Mouse (Mus musculus): Measurements from ENCODE around the gene Cdiptos. TPM values are rescaled to one million over a fixed set of nuclear protein-coding genes. Genes with fewer than 3 reads are reported as not detected.

Cdiptos gene
- 0.34 and 0.47 TPM in 2 replicates for polyA plus RNA-seq (2012; rRNA removed)

DNA sequence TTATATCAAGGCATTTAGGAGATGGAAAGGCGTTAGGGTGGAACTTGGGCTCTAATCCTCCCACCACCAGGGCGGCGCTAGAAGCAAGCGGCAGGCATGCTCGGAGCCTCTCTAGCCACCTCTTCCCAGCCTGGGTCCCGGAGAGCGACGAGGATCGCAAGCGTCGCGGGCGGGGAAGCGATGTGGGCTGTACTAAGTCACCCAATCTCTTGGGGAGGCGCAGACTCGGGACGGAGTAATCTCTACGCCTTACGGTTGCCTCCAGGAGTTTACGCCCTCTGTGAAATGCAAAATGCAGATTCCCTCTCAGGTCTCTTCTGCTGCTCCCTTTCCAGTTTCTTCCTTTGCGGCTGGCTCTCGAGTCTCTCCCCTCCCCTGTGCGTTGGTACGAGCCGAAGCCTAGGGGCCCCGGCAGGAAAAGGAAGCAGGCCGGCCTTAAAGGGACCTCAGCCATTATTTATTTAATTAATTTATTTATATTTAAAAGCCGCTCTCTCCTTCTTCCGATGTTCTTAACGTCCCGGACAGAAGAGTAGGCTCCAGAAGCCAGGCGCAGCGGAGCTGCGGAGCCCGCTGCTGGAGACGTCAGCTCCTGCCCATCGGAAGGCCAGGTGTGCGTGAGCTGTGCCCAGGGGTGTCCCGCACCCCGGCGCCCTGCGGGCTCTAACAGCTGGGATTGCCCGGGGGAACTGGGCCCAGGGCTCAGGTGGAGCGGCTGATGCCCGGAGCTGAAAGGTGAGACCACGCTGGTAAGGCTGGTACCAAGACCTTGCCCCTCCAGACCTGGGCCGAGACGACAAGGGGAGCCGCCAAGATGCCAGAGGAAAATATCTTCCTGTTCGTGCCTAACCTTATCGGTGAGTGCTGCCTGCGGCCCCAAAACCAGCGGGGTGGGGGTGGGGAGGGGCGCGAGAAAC is at the start of gene Cdiptos:
Gene Cdiptos (minus strand): TSS at position 149 of the 917 bp plus-strand sequence.

DNA sequence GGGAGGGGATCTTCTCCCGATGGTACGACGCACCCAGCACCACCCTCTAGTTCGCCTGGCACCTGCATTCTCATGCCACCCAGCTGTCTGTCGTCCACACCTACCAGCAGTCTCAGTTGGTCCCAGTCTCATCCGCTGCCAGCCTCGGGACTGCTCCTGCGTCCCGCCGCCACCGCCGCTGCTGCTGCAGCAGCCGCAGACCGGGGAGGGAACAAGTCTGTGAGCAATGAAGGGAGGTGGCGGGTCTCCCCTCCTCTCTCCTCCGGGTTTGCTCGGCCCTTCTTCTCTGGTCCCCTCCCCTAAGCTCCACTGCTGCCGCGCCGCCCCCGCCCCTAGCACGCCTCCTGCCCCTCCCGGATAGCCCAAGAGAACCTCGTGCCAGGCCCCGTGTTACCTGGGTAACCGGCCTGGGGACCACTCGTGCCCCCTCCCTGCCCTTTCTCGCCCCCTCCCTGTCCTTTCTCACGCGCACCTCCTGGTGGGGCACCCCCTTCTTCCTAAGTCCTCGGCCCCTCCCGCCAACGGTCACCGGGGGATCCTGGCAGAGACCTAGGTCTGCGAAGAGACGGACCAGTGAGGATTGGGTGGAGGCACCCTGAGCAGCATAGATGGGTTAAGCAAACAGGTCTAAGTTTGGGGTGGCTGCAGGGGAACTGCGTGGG is 45.1 kb upstream of the Cdiptos start, which contains the start of the genes Gm42742 and Prrt2:
Gene Gm42742 (minus strand): TSS at position 197 of the 662 bp plus-strand sequence.
Gene Prrt2 (minus strand): TSS at position 311 of the 662 bp plus-strand sequence.

DNA sequence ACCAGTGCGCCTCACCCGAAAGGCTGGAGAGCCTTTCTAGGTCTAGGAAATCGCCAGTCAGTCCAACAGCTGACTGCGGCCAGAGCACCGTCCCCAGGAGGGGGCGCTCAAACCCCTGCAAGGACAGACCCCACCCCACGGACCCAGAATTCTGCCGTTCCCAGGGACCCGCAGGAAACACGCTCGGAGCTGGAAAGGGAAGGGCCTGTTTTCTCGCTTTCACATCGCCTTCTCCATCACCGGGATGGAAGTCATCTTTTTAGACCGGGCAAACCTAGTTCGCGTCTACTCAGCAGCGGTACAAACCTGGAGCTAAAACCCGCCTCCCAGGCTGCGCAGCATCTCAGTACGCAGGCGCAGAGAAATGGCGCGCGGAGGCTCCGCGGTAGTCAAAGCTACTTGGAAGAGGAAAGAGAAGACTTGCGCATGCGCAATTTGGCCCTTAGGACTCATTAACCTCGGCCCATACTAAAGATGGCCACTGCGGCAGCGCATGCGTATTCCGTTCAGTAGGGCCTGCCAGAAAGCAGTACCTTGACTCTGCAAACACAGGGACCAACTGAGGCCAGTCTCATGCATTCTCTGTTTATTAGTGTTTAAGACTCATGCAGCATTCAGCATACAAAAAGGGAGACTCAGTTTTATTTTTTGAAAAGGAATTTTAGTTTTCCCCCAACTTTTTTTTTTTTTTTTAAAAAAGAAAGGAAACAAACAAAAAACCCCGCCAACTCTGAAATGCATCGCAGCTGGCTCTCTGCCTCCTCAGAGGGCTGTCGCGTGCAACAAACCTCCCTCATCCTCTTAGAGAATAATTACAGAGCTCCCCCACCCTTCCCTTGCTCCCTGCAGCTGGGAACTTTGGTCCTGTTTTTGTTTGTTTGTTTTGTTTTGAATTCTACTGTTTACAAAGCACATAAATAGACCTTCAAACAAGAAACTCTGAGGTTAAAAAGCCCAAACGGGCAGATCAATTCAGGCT is 41.4 kb upstream of the Cdiptos start, which contains the start of gene Pagr1a:
Gene Pagr1a (minus strand): TSS at position 382 of the 979 bp plus-strand sequence.

DNA sequence TGATC is 40.4 kb upstream of the Cdiptos start, which contains the start of gene Pagr1b:
Gene Pagr1b (minus strand): TSS at position 4 of the 5 bp plus-strand sequence.

DNA sequence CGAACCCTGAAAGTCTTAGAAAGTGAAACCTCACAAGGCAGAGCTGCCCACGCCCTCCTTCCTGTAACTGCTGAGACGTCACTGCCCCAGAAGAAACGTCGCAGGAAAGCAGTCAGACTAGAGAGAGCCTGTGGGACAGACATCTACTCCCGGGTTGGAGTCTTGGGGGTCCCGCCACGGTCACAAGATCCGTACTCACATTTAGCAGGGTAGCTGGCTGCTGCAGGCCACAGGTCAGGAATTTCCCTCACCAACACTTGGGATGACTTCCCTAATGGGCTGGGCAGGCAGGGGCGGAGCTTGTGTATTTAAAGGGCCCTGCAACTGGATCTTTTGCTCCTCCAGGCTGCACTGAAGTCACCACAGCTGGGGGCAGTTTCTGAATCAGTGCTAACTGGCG is 38.4 kb upstream of the Cdiptos start, which contains the start of gene Mvp:
Gene Mvp (minus strand): TSS at position 302 of the 400 bp plus-strand sequence.

DNA sequence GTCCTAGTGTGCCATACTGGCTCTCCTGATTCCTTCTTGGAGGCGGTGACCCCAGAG is 177 bp downstream of the Cdiptos start, which contains the start of gene Cdipt:
Gene Cdipt (plus strand): TSS at position 22 of the 57 bp plus-strand sequence.

DNA sequence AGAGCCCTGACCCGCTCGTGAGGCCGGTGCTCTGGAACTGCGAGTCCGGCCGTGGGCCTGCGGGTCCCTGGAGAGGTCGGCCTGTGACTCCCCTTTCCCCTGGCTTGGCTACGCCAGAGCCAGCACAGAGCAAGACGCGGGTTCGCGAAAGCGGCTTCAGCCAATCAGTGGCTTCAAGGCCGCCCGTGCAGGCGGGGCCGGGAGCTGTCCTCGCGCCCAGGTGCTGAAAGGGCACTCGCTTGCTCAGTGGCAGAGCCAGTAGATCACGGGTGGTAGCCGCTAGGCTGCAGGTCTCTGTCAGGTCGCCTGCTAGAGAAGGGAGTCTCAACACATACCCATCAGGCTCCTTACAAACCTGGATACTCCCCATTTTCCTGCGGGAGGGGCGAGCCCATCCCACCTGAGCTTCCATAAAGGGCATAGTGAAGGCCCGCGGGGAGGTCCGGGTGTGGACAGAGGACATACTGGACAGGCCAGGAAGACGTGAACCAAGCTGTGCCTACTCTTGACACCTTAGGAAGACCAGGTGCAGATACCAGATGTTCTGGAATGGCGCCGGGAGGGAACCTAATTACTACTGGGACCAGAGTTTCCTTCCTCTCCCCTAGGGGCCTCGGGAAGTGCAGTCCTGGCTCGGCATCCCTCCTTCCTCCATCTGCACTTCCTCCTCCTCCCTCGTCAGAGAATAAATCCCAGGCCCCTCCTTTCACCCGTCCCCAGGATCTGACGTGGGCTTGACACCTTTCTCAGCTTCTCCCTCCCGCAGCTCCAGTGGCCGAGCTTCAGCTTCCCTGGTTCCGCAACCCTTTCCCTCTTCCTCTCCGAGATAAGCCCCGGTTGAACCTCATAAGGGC is 25.9 kb downstream of the Cdiptos start, which contains the start of gene Sez6l2:
Gene Sez6l2 (plus strand): TSS at position 771 of the 854 bp plus-strand sequence.

DNA sequence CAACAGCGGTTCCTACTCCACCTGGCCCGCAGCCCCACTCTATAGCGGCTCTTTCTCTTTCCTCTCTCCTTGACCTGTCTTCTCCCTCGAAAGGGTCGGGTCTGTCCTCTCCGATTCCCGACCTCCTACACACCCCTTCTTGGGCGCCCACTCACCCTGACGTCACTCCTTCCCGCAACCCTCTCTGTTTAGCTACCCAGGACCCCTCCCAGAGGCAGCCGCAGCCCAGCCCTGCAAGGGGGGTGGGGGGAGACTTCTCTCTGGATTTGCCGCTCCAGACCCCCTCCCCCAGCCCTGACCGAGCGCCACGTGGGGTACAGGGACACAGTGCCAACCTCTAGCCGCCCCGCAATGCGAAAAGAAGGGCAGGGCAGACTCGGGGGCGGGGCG is 26.5 kb downstream of the Cdiptos start, which contains the start of gene Asphd1:
Gene Asphd1 (minus strand): TSS at position 180 of the 390 bp plus-strand sequence.

DNA sequence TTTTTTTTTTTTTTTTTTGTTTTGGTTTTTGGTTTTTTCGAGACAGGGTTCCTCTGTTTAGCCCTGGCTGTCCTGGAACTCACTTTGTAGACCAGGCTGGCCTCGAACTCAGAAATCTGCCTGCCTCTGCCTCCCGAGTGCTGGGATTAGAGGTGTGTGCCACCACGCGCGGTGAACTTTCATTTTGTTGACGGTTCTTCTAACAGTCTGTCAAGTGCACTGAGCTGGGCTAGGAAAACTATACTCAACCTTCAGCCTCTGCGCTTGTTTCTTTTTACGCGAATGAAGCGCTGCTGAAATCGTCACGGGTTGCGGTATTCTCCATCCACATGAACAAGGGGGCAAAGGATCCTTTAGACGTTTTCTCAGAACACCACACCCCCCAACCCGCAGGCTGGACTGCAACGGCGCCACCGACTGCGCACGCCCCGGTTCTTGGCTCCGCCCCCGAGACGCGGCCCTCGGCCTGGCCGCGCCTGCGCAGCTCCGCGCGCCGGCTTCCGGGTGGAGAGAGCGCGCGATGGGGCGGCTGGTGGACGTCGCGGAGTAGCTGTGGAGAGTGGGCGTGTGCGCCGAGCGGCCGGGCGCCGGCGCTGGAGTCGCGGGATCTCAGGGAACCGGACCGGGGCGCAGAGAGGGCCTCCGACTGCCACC is 47.4 kb downstream of the Cdiptos start, which contains the start of gene Kctd13:
Gene Kctd13 (plus strand): TSS at position 496 of the 654 bp plus-strand sequence.

DNA sequence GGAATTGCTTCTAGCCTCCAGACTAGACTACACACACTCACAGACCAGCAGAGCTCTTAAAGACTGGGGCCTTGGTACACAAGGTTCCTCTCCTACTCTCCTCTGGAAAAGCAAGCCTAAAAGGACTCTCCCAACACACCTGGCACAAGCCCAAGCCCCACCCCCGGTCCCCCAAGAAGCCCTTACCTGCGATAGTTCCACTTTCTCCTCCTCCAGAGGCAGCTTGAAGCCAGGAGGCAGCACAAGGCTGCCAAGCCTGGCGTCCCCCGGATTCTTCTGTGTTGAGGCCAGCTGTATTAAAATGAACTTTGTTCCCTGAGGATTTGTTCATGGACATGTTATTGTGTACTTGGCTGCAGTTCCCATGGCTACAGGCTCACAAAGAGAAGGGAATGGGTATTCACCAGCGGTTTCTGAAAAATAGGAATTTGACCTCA is 53.3 kb downstream of the Cdiptos start, which contains the start of gene Tmem219:
Gene Tmem219 (minus strand): TSS at position 294 of the 437 bp plus-strand sequence.

Other genes with a start within 250 kb of the Cdiptos start
- gene Mapk3, start 216.5 kb downstream of the Cdiptos start, polyA plus RNA-seq (2012; rRNA removed) = 44.6 and 47.3 TPM in 2 replicates
- 3.1 and 4.0 TPM in 2 replicates for gene Gdpd3, start 209.8 kb downstream of the Cdiptos start, polyA plus RNA-seq (2012; rRNA removed)
- 84.2 and 96.1 TPM in 2 replicates for gene Ypel3, start 199.1 kb downstream of the Cdiptos start, polyA plus RNA-seq (2012; rRNA removed)
- gene Tbx6, start 194.6 kb downstream of the Cdiptos start, polyA plus RNA-seq (2012; rRNA removed) = 1.6 TPM in 2 replicates
- gene Ppp4c, start 183.6 kb downstream of the Cdiptos start, polyA plus RNA-seq (2012; rRNA removed) = 70.6 and 72.5 TPM in 2 replicates
- 0.75 and 1.6 TPM in 2 replicates for gene Fam57b, start 178.4 kb downstream of the Cdiptos start, polyA plus RNA-seq (2012; rRNA removed)
- gene 4930451I11Rik, start 144.5 kb downstream of the Cdiptos start, polyA plus RNA-seq (2012; rRNA removed) = not detected in 2 replicates
- gene Doc2a, start 128.7 kb downstream of the Cdiptos start, polyA plus RNA-seq (2012; rRNA removed) = 0.04 TPM in 1 of 2 replicates, not detected in the other
- gene Hirip3, start 114.1 kb downstream of the Cdiptos start, polyA plus RNA-seq (2012; rRNA removed) = 17.7 and 24.2 TPM in 2 replicates
- gene Ino80e, start 113.7 kb downstream of the Cdiptos start, polyA plus RNA-seq (2012; rRNA removed) = 14.5 and 14.8 TPM in 2 replicates
- gene Taok2, start 91.4 kb downstream of the Cdiptos start, polyA plus RNA-seq (2012; rRNA removed) = 18.4 and 21.2 TPM in 2 replicates
- gene Tmem219, start 53.2 kb downstream of the Cdiptos start, polyA plus RNA-seq (2012; rRNA removed) = 28.3 and 30.3 TPM in 2 replicates
- gene Kctd13, start 47.2 kb downstream of the Cdiptos start, polyA plus RNA-seq (2012; rRNA removed) = 3.4 and 4.0 TPM in 2 replicates
- gene Asphd1, start 26.5 kb downstream of the Cdiptos start, polyA plus RNA-seq (2012; rRNA removed) = 0.02 TPM in 1 of 2 replicates, not detected in the other
- gene Sez6l2, start 25.5 kb downstream of the Cdiptos start, polyA plus RNA-seq (2012; rRNA removed) = 0.23 and 0.40 TPM in 2 replicates
- gene Cdipt, start 184 bp downstream of the Cdiptos start, polyA plus RNA-seq (2012; rRNA removed) = 38.9 and 41.3 TPM in 2 replicates
- gene Mvp, start 38.5 kb upstream of the Cdiptos start, polyA plus RNA-seq (2012; rRNA removed) = 7.8 and 7.9 TPM in 2 replicates
- gene Pagr1b, start 40.4 kb upstream of the Cdiptos start, polyA plus RNA-seq (2012; rRNA removed) = 0.34 and 0.50 TPM in 2 replicates
- 4.9 and 5.2 TPM in 2 replicates for gene Pagr1a, start 41.3 kb upstream of the Cdiptos start, polyA plus RNA-seq (2012; rRNA removed)
- gene Gm42742, start 45.0 kb upstream of the Cdiptos start, polyA plus RNA-seq (2012; rRNA removed) = 13.2 and 14.1 TPM in 2 replicates
- gene Prrt2, start 45.1 kb upstream of the Cdiptos start, polyA plus RNA-seq (2012; rRNA removed) = 0.04 and 0.45 TPM in 2 replicates
- 55.9 and 64.1 TPM in 2 replicates for gene Maz, start 50.9 kb upstream of the Cdiptos start, polyA plus RNA-seq (2012; rRNA removed)
- gene Kif22, start 66.4 kb upstream of the Cdiptos start, polyA plus RNA-seq (2012; rRNA removed) = 28.1 and 30.9 TPM in 2 replicates
- gene Zg16, start 111.2 kb upstream of the Cdiptos start, polyA plus RNA-seq (2012; rRNA removed) = 0.16 and 0.40 TPM in 2 replicates
- 7.9 and 8.3 TPM in 2 replicates for gene AI467606, start 115.3 kb upstream of the Cdiptos start, polyA plus RNA-seq (2012; rRNA removed)
- 117 and 124 TPM in 2 replicates for gene Qprt, start 146.1 kb upstream of the Cdiptos start, polyA plus RNA-seq (2012; rRNA removed)
- gene Spn, start 161.7 kb upstream of the Cdiptos start, polyA plus RNA-seq (2012; rRNA removed) = 6.8 and 8.5 TPM in 2 replicates
- 20.8 and 22.2 TPM in 2 replicates for gene Cd2bp2, start 220.0 kb upstream of the Cdiptos start, polyA plus RNA-seq (2012; rRNA removed)
- gene Tbc1d10b, start 232.4 kb upstream of the Cdiptos start, polyA plus RNA-seq (2012; rRNA removed) = 11.9 and 12.6 TPM in 2 replicates
- 8.3 and 12.1 TPM in 2 replicates for gene Mylpf, start 232.8 kb upstream of the Cdiptos start, polyA plus RNA-seq (2012; rRNA removed)

Data from liver, embryonic 18 days (tissue).